Mouse (Mus musculus): Measurements from ENCODE around the gene Cd109. TPM values are rescaled to one million over a fixed set of nuclear protein-coding genes. Genes with fewer than 3 reads are reported as not detected.

Gene Cd109
- polyA plus RNA-seq, 1 experiment from 2014 or later, result 14.2 TPM

GRCm38 (mm10) chr9:78641386-78641785, 26.0 kb downstream of the Cd109 start:
- no peaks in the 10 kb centered on the region for H3K36me3 ChIP-seq (ENCODE audit: insufficient read depth)
- TF ChIP-seq CTCF (IDR thresholded peaks at IDR 0.05; ENCODE audit: low read depth), result no peak
- H3K4me1 ChIP-seq (ENCODE audit: insufficient read depth), result no peaks in the 10 kb centered on the region
- H3K9me3 ChIP-seq (ENCODE audit: low read depth, low read length), result no peaks in the 10 kb centered on the region
- WGBS, result 84% methylated on average over 4 of the region's 4 CpGs
- no peaks in the 10 kb centered on the region for H3K27me3 ChIP-seq (ENCODE audit: insufficient read depth, low read length)
- H3K4me3 ChIP-seq (ENCODE audit: low read depth, low read length), result no peak overlapping the region
- no peak for DNase-seq
- no peak overlapping the region for H3K27ac ChIP-seq (ENCODE audit: low read depth)
- H3K4me2 ChIP-seq, result no peak overlapping the region
- no peak for ATAC-seq (ENCODE audit: insufficient read depth)
- H3K9ac ChIP-seq, result no peak overlapping the region

- no peak overlapping the region for H3K4me3 ChIP-seq (ENCODE audit: low read depth, low read length)
- DNase-seq (peak; percentile 89), ATAC-seq (ENCODE audit: insufficient read depth) (no peak)
- no peaks in the 10 kb centered on the region for H3K4me1 ChIP-seq (ENCODE audit: insufficient read depth)
- H3K36me3 ChIP-seq (ENCODE audit: insufficient read depth), result no peaks in the 10 kb centered on the region
- WGBS, result 42% methylated on average over 6 of the region's 6 CpGs
- peak; percentile 79 for TF ChIP-seq CTCF (IDR thresholded peaks at IDR 0.05; ENCODE audit: low read depth)
- H3K9ac ChIP-seq, result no peak overlapping the region
- H3K4me2 ChIP-seq, result no peak overlapping the region
- H3K27ac ChIP-seq (ENCODE audit: low read depth), result no peak overlapping the region
- H3K9me3 ChIP-seq (ENCODE audit: low read depth, low read length), result no peaks in the 10 kb centered on the region
- H3K27me3 ChIP-seq (ENCODE audit: insufficient read depth, low read length), result no peaks in the 10 kb centered on the region
Observed at GRCm38 (mm10) chr9:78646008-78646777, 30.8 kb downstream of the Cd109 start.

GRCm38 (mm10) chr9:78648641-78649040, 33.3 kb downstream of the Cd109 start:
- H3K27me3 ChIP-seq (ENCODE audit: insufficient read depth, low read length), result no peaks in the 10 kb centered on the region
- no peaks in the 10 kb centered on the region for H3K4me1 ChIP-seq (ENCODE audit: insufficient read depth)
- no peak for ATAC-seq (ENCODE audit: insufficient read depth)
- no peak overlapping the region for H3K9ac ChIP-seq
- 75% methylated on average over 8 of the region's 8 CpGs for WGBS
- no peak overlapping the region for H3K4me2 ChIP-seq
- no peaks in the 10 kb centered on the region for H3K9me3 ChIP-seq (ENCODE audit: low read depth, low read length)
- H3K4me3 ChIP-seq (ENCODE audit: low read depth, low read length), result no peak overlapping the region
- no peak for DNase-seq
- H3K36me3 ChIP-seq (ENCODE audit: insufficient read depth), result no peaks in the 10 kb centered on the region
- no peak for TF ChIP-seq CTCF (IDR thresholded peaks at IDR 0.05; ENCODE audit: low read depth)
- no peak overlapping the region for H3K27ac ChIP-seq (ENCODE audit: low read depth)

- H3K4me1 ChIP-seq (ENCODE audit: insufficient read depth), result no peaks in the 10 kb centered on the region
- TF ChIP-seq CTCF (IDR thresholded peaks at IDR 0.05; ENCODE audit: low read depth), result no peak
- H3K36me3 ChIP-seq (ENCODE audit: insufficient read depth), result no peaks in the 10 kb centered on the region
- no peak overlapping the region for H3K9ac ChIP-seq
- H3K9me3 ChIP-seq (ENCODE audit: low read depth, low read length), result no peaks in the 10 kb centered on the region
- no peak overlapping the region for H3K4me3 ChIP-seq (ENCODE audit: low read depth, low read length)
- ATAC-seq (ENCODE audit: insufficient read depth) (peak; percentile 70; the same call in 1 of the 2 replicates), DNase-seq (peak; percentile 73)
- no peak overlapping the region for H3K4me2 ChIP-seq
- no peaks in the 10 kb centered on the region for H3K27me3 ChIP-seq (ENCODE audit: insufficient read depth, low read length)
- H3K27ac ChIP-seq (ENCODE audit: low read depth), result no peak overlapping the region
Observed at GRCm38 (mm10) chr9:78649398-78649797, 34.1 kb downstream of the Cd109 start.

- no peak overlapping the region for H3K9ac ChIP-seq
- no peak overlapping the region for H3K4me2 ChIP-seq
- no peak for TF ChIP-seq CTCF (IDR thresholded peaks at IDR 0.05; ENCODE audit: low read depth)
- no peak for DNase-seq
- no peaks in the 10 kb centered on the region for H3K9me3 ChIP-seq (ENCODE audit: low read depth, low read length)
- no peak overlapping the region for H3K27ac ChIP-seq (ENCODE audit: low read depth)
- WGBS, result 82% methylated on average over 5 of the region's 5 CpGs
- no peaks in the 10 kb centered on the region for H3K4me1 ChIP-seq (ENCODE audit: insufficient read depth)
- H3K27me3 ChIP-seq (ENCODE audit: insufficient read depth, low read length), result no peaks in the 10 kb centered on the region
- no peaks in the 10 kb centered on the region for H3K36me3 ChIP-seq (ENCODE audit: insufficient read depth)
- no peak overlapping the region for H3K4me3 ChIP-seq (ENCODE audit: low read depth, low read length)
- no peak for ATAC-seq (ENCODE audit: insufficient read depth)
Observed at GRCm38 (mm10) chr9:78657564-78657963, 42.2 kb downstream of the Cd109 start.

- no peak overlapping the region for H3K4me2 ChIP-seq
- no peak for TF ChIP-seq CTCF (IDR thresholded peaks at IDR 0.05; ENCODE audit: low read depth)
- WGBS, result 76% methylated on average over 13 of the region's 13 CpGs
Observed at GRCm38 (mm10) chr9:78671446-78671985, 56.2 kb downstream of the Cd109 start.

GRCm38 (mm10) chr9:78700691-78701090, 85.3 kb downstream of the Cd109 start:
- WGBS, result 0% methylated on average over 1 of the region's 1 CpGs
- H3K27ac ChIP-seq (ENCODE audit: low read depth), result no peak overlapping the region
- H3K9ac ChIP-seq, result no peak overlapping the region
- no peaks in the 10 kb centered on the region for H3K4me1 ChIP-seq (ENCODE audit: insufficient read depth)
- peak; percentile 78 for TF ChIP-seq CTCF (IDR thresholded peaks at IDR 0.05; ENCODE audit: low read depth)
- H3K27me3 ChIP-seq (ENCODE audit: insufficient read depth, low read length), result no peaks in the 10 kb centered on the region
- H3K36me3 ChIP-seq (ENCODE audit: insufficient read depth), result no peaks in the 10 kb centered on the region
- no peak for ATAC-seq (ENCODE audit: insufficient read depth)
- no peak overlapping the region for H3K4me3 ChIP-seq (ENCODE audit: low read depth, low read length)
- peak; percentile 84 for DNase-seq
- H3K9me3 ChIP-seq (ENCODE audit: low read depth, low read length), result no peaks in the 10 kb centered on the region
- H3K4me2 ChIP-seq, result no peak overlapping the region

More at GRCm38 (mm10) chr9:78671446-78671985, 56.2 kb downstream of the Cd109 start:
- Histone ChIP-seq H3K27ac (ENCODE audit: low read depth) (no peak overlapping the region), H3K4me3 (ENCODE audit: low read depth, low read length) (no peak overlapping the region), H3K4me1 (ENCODE audit: insufficient read depth) (no peaks in the 10 kb centered on the region), H3K36me3 (ENCODE audit: insufficient read depth) (no peaks in the 10 kb centered on the region), H3K9ac (no peak overlapping the region), H3K9me3 (ENCODE audit: low read depth, low read length) (no peaks in the 10 kb centered on the region), H3K27me3 (ENCODE audit: insufficient read depth, low read length) (no peaks in the 10 kb centered on the region)
- ATAC-seq (ENCODE audit: insufficient read depth) (no peak), DNase-seq (no peak)
